Mouse (Mus musculus): ENCODE results near the gene Slc8a1.

DNA sequence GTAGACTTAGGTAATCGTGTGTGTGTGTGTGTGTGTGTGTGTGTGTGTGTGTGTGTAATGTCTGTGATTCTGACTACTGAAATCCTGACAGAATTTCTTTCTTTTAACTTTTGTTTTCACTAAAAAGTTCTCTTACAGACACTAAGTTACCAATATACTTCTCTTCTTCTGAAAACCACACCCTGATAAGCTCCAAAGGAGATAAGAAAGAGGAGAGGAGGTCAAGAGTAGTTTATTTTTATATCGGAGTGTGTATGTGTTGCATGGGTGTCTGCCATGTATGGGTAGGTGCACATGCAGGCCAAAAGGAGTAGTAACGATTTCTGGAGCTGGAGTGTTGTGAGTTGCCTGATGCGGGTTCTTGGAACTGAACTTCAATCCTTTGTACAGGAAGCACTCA, 36.5 kb downstream of the Slc8a1 start:
- no peak for TF ChIP-seq CTCF (IDR thresholded peaks at IDR 0.05; ENCODE audit: low read depth)
- TF ChIP-seq EP300 (IDR thresholded peaks at IDR 0.05; ENCODE audit: low read depth) = no peak

All from liver, postnatal 0 days (tissue).